Mouse (Mus musculus) C2C12 (cell line): ENCODE measurements around the gene Gm37240. TPM values are rescaled to one million over a fixed set of nuclear protein-coding genes. Genes with fewer than 3 reads are reported as not detected.

ENCODE experiments used
- H3K27me3 ChIP-seq: one replicate; pipeline ENCODE4 v1.6.1; 2011; ENCODE audit not compliant: control insufficient read depth, insufficient read depth, insufficient read length
- H3K36me3 ChIP-seq: one replicate; pipeline ENCODE4 v1.6.1; 2011; ENCODE audit not compliant: control insufficient read depth, insufficient read depth
- H3K4me3 ChIP-seq: one replicate; pipeline ENCODE4 v1.5.1; 2011; ENCODE audit warnings: mild to moderate bottlenecking, control low read depth; ENCODE audit not compliant: poor library complexity, insufficient read depth, severe bottlenecking
- H3K79me2 ChIP-seq: one replicate; pipeline ENCODE4 v1.6.1; 2011; ENCODE audit not compliant: control insufficient read depth, insufficient read depth
- H3K79me3 ChIP-seq: one replicate; pipeline ENCODE4 v1.6.1; 2011; ENCODE audit warnings: low read depth, control low read depth
- H3ac ChIP-seq: one replicate; pipeline ENCODE3; 2011; ENCODE audit warnings: low read depth; ENCODE audit not compliant: control insufficient read depth, insufficient read length
- CEBPB ChIP-seq: IDR thresholded peaks from one replicate; pipeline ENCODE4 v1.6.1; 2011; ENCODE audit warnings: low read depth, mild to moderate bottlenecking, control low read depth, moderate library complexity
- CTCF ChIP-seq: IDR thresholded peaks from one replicate; pipeline ENCODE4 v1.5.1; 2011; ENCODE audit not compliant: control insufficient read depth, insufficient read depth, insufficient read length
- FOSL1 ChIP-seq: IDR thresholded peaks from one replicate; pipeline ENCODE4 v1.8.0; 2011; ENCODE audit warnings: mild to moderate bottlenecking, low read length; ENCODE audit not compliant: poor library complexity, insufficient read depth, severe bottlenecking
- MAX ChIP-seq: IDR thresholded peaks from one replicate; pipeline ENCODE4 v1.6.1; 2011; ENCODE audit warnings: mild to moderate bottlenecking, control low read depth
- MYOD1 ChIP-seq: IDR thresholded peaks from one replicate; pipeline ENCODE4 v1.6.1; 2011; ENCODE audit warnings: low read depth; ENCODE audit not compliant: control insufficient read depth, insufficient read length
- MYOG ChIP-seq: IDR thresholded peaks from one replicate; pipeline ENCODE4 v1.6.1; 2011; ENCODE audit not compliant: control insufficient read depth, insufficient read length; ENCODE audit errors: extremely low read depth
- USF1 ChIP-seq: IDR thresholded peaks from one replicate; pipeline ENCODE4 v1.6.1; 2011; ENCODE audit warnings: low read depth, mild to moderate bottlenecking, control low read depth, moderate library complexity
- polyA plus RNA-seq: library from polyadenylated mRNA; unstranded; fragments of >200 nt; fragmentation: generic; extraction: Trizol; gene quantifications from one replicate; pipeline ENCODE4 v1.2.1, GENCODE M21; 2012; ENCODE audit warnings: missing spikeins

The Gm37240 gene
- polyA plus RNA-seq, 1 experiment = 7.3 TPM

DNA sequence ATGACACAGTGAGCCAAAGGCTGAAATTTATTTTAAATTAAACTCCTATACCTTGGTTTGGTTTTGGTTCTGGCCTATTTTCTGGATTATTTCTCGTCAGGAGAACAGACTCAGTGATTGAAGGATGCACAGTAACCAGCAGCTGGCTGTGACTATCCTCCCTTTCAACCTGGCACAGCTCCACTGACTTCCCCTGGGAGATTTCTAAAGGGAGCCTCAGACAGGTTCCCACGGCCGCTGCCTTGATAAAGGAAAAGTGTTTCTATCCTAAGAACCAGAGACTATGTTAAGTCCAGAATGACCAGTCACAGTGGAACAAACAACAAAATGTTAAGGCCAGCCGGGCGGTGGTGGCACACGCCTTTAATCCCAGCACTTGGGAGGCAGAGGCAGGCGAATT is 106.4 kb downstream of the Gm37240 start:
- TF ChIP-seq CTCF (no peak), FOSL1 (no peak), USF1 (no peak), MYOD1 (no peak), CEBPB (no peak), MAX (no peak), MYOG (no peak)
- no peaks in the 10 kb centered on the region for H3K79me3 ChIP-seq

DNA sequence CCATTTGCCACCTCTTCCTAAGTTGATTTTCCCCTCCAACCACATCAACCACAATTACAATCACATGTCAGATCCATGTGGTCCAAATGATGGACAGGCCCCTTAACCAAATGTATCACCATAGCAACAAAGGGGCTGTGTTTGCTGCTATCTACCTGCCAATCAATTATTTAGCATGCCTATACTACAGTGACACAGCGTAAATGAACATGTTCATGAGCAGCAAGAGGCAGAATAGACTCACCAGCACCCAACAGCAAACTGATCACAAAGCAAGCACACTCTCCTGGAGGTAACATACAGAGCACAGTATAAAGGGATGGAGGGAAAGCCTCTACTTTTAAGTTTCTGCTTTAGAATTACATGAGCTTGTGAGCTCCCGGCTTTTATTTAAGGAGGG is 107.0 kb downstream of the Gm37240 start:
- no peaks in the 10 kb centered on the region for H3K79me2 ChIP-seq
- no peaks in the 10 kb centered on the region for H3K27me3 ChIP-seq
- H3K36me3 ChIP-seq = no peaks in the 10 kb centered on the region
- TF ChIP-seq USF1 (no peak), CEBPB (no peak), FOSL1 (no peak), MYOG (no peak), MAX (no peak), CTCF (no peak), MYOD1 (no peak)
- no peak overlapping the region for H3K4me3 ChIP-seq
- H3ac ChIP-seq = no peak overlapping the region
- H3K79me3 ChIP-seq = no peaks in the 10 kb centered on the region

More for the DNA sequence above, 106.4 kb downstream of the Gm37240 start:
- no peaks in the 10 kb centered on the region for H3K27me3 ChIP-seq
- H3ac ChIP-seq = no peak overlapping the region
- H3K4me3 ChIP-seq = no peak overlapping the region
- no peaks in the 10 kb centered on the region for H3K36me3 ChIP-seq
- H3K79me2 ChIP-seq = no peaks in the 10 kb centered on the region

DNA sequence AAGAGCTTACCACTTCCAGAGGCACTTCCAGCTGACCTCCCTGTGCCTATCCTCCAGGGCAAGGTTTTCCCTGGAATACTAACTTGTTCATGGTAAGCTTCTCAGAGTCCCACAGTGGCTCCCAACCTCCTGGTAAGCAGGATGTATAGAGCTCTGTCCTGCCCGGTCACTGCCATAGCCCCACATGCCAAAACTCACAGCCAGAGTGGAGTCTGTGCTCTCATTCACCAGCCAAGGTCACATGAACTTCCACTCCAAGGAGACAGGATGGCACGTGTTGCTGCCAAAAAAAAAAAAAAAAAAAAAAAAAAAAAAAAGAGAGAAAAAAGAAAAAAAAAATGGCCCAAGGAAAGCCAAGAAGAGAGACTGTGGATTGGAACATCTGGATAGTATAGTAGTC is 109.5 kb downstream of the Gm37240 start:
- Histone ChIP-seq H3K4me3 (no peak overlapping the region), H3K36me3 (no peaks in the 10 kb centered on the region), H3K79me3 (no peaks in the 10 kb centered on the region), H3ac (no peak overlapping the region), H3K27me3 (no peaks in the 10 kb centered on the region), H3K79me2 (no peaks in the 10 kb centered on the region)
- no peak for TF ChIP-seq MAX
- TF ChIP-seq MYOD1 = no peak
- no peak for TF ChIP-seq CTCF
- TF ChIP-seq USF1 = no peak
- no peak for TF ChIP-seq MYOG
- no peak for TF ChIP-seq CEBPB
- TF ChIP-seq FOSL1 = no peak

DNA sequence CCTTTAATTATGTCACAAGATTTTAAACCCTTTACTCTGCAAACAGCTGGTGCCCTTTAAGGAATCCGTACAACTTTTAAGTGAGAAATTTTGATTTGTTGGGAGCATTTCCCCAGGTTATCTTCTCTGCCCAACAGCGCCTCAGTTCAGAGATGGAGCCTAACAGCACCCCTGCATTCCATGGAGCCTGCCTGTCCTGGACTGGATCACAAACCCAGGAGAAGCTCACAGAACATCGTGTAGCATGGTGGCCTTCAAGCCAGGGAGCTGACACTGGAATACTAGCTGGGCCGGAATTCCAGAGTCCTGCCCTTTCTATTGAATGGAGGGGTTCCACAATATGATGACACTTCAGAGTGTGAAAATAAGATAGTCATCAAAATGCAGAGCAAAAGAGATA is 110.0 kb downstream of the Gm37240 start:
- no peak for TF ChIP-seq FOSL1
- TF ChIP-seq CTCF = no peak
- TF ChIP-seq USF1 = no peak
- TF ChIP-seq CEBPB = no peak
- no peak for TF ChIP-seq MYOG
- no peak for TF ChIP-seq MAX
- Histone ChIP-seq H3K4me3 (no peak overlapping the region), H3K27me3 (no peaks in the 10 kb centered on the region), H3ac (no peak overlapping the region), H3K79me2 (no peaks in the 10 kb centered on the region), H3K79me3 (no peaks in the 10 kb centered on the region), H3K36me3 (no peaks in the 10 kb centered on the region)

DNA sequence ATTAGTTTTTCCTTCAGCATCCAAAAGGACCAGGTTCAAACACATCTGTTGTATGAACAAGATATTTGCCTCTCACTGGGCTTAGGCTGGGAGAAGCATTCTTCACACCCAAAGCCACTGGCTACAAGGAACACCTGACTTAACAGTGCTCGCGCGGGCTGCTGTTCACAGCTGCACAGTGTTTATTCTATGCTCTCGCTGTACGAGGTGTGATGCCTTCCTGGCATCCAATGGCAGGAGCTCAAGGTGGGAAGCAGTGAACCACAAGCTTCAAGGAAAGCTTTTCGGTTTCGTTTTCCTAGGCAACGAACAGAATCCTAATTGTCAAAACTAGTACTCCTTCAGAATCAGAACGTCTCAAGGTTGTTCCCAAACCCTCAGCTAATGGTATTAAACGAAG is 110.6 kb downstream of the Gm37240 start:
- H3K79me3 ChIP-seq = no peaks in the 10 kb centered on the region
- no peaks in the 10 kb centered on the region for H3K36me3 ChIP-seq
- no peaks in the 10 kb centered on the region for H3K27me3 ChIP-seq
- H3K79me2 ChIP-seq = no peaks in the 10 kb centered on the region
- no peak overlapping the region for H3K4me3 ChIP-seq
- no peak overlapping the region for H3ac ChIP-seq
- TF ChIP-seq MYOD1 = no peak
- no peak for TF ChIP-seq FOSL1
- no peak for TF ChIP-seq CTCF
- no peak for TF ChIP-seq CEBPB
- no peak for TF ChIP-seq MAX
- no peak for TF ChIP-seq USF1
- no peak for TF ChIP-seq MYOG

DNA sequence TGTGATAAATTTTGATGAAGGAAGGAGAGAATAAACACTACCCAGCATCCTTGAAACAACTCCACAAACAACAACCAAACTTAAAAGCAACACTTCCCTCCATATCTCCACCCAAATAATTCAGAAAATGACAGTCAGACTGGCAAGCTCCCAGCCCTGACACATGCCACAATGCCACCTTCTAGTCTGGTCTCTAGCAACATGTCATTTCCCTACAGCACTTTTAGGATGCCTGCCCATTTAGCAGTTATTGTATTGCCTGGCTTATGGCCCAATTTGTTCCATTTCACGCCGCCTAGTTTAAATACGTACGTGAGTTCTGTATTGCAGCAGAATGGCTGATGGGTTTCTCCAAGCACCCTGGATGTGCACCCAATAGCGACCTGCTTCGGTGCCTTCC is 111.2 kb downstream of the Gm37240 start:
- Histone ChIP-seq H3K79me3 (no peaks in the 10 kb centered on the region), H3K79me2 (no peaks in the 10 kb centered on the region)

More for the DNA sequence above, 111.2 kb downstream of the Gm37240 start:
- no peaks in the 10 kb centered on the region for H3K36me3 ChIP-seq
- H3K4me3 ChIP-seq = no peak overlapping the region
- TF ChIP-seq CTCF = no peak
- no peak for TF ChIP-seq MAX
- no peak overlapping the region for H3ac ChIP-seq
- no peaks in the 10 kb centered on the region for H3K27me3 ChIP-seq
